Mouse (Mus musculus) T-helper 2 cell (primary cell): ENCODE measurements around the gene Dnajc11.

Experiments used
- in situ Hi-C: fragments of 300-600 bp; cut with MboI, MseI; formaldehyde crosslinking; loops from one replicate; pipeline ENCODE4 v1.15.1; 2025; ENCODE audit warnings: high pct_unique_total_duplicates

The Dnajc11 gene

DNA sequence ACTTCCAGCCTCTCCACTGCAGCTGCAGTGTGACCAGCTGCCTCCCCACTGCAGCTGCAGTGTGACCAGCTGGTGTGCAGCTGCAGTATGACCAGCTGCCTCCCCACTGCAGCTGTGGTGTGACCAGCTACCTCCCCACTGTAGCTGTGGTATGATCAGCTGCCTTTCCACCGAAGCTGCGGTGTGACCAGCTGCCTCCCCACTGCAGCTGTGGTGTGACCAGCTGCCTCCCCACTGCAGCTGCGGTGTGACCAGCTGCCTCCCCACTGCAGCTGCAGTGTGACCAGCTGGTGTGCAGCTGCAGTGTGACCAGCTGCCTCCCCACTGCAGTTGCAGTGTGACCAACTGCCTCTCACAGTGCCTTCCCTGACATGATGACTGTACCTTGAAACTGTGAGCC lies 11.4 kb upstream of the Dnajc11 start:
- in situ Hi-C loops, result loop anchor here (25.0 kb wide), 1 partner anchor 865 kb away; no protein-coding TSS in a partner anchor

DNA sequence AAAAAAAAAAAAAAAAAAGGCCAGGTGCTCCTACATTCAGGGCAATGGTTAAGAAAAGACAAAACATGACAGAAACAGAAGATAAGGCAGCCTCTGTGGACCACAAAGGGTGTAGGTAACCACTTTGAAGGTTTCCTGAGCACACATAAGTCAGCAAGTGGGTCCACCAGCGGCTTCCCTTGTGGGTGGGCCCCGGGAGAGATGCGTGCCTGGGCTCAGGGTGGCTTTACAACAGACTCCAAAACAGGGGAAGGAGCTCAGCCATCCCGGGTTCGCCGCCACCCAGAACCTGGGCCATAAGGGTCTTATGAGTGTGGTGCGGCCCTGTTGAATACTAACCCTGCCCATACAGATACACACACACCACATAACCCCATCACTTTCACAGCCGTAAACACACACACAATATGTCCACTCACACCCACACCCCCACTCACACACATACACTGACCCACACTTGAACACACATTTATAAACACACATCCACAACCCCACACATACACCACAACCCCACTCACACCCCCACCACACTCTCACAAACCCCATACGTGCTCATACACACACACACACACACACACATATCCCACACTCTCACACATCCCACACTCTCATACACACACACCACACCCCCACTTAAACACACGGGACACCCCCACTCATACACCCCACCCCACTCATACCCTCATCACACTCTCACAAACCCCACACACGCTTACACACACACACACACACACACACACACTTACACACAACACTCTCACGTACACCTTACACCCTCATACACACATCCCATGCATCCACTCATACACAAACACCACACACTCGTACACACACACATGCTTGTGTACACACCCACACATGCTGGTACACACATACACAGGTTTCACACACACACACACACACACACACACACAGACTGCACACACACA lies 651 bp upstream of the Dnajc11 start:
- in situ Hi-C loops, result loop anchor here (10.0 kb wide), 1 partner anchor 362 kb away; the partner anchor contains the start of genes Hes3 and Icmt

DNA sequence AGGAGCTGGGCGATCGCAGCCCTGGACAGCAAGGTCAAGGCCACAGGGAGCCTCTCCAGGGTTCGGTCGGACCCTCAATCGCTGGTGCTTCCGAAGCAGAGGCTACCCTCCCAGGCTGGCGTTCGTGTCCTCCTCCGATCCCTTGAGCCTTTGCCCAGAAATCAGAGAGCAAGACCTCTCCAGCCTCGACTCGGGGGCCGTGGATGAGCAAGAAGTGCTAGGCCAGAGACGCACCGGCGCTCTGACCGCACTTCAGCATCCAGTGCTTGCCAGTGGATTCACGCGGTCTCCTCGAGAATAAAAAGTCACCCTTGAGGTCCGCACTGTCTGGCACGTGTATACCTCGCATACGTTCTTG lies 703 bp downstream of the Dnajc11 start:
- in situ Hi-C loops, result loop anchor here (10.0 kb wide), 1 partner anchor 361 kb away; the partner anchor contains the start of genes Hes3 and Icmt

DNA sequence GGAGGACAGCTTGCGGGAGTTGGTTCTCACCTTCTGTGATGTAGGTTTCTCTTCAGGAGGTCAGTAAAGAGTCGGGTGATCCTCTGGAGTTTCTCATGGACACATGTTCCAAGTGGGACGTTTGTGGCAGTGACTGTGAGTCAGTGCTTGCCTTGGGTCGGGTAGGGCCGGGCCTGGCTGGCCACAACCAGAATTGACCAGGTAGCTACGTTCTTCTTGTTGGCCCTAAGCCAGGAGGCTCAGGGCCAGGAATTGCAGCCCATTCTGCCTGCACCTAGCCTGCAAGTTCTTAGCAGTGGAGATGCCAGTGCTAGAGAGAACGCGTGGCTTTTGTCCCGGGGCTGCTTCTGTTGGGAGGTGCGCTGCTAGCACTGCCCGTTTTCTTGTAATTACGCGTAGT lies 4.0 kb downstream of the Dnajc11 start:
- in situ Hi-C loops, result loop anchor here (10.0 kb wide), 1 partner anchor 357 kb away; the partner anchor contains the start of genes Hes3 and Icmt

DNA sequence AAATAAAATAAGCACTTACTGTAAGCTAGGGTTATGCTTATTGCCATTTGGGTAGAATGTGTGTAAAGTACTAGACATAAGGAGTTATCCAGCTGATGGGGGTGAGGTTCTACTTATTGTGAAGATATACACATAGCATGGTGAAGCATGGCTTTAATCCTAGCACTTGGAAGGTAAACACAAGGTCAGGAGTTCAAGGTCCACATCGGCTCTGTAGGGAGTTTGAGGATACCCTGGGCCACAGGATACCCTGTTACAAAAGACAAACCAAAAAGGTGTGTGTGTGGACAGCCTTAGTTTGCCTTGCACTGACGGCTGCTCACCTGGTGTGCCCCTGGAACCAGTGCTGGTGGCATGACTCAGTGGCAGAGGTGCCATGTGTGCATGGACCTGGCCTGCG lies 4.6 kb downstream of the Dnajc11 start:
- in situ Hi-C loops, result loop anchor here (10.0 kb wide), 1 partner anchor 357 kb away; the partner anchor contains the start of genes Hes3 and Icmt

DNA sequence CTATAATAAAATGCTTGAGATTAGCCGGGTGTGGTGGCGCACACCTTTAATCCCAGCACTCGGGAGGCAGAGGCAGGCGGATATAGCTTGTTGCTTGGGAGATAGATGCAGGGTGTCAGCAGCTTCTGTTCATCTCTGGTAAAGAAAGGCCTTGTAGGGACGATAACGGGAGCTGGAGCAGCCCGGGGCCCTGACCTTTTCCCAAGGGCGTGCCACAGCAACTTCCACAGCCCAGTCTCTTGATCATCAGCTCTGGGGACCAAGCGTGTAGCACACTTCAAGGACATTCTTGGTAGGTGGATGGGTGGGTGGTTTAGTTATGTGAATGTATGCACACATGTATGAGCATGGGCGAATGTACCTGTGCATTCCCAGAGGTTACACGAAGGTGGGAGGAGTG lies 12.7 kb downstream of the Dnajc11 start:
- in situ Hi-C loops, result no loop called here

DNA sequence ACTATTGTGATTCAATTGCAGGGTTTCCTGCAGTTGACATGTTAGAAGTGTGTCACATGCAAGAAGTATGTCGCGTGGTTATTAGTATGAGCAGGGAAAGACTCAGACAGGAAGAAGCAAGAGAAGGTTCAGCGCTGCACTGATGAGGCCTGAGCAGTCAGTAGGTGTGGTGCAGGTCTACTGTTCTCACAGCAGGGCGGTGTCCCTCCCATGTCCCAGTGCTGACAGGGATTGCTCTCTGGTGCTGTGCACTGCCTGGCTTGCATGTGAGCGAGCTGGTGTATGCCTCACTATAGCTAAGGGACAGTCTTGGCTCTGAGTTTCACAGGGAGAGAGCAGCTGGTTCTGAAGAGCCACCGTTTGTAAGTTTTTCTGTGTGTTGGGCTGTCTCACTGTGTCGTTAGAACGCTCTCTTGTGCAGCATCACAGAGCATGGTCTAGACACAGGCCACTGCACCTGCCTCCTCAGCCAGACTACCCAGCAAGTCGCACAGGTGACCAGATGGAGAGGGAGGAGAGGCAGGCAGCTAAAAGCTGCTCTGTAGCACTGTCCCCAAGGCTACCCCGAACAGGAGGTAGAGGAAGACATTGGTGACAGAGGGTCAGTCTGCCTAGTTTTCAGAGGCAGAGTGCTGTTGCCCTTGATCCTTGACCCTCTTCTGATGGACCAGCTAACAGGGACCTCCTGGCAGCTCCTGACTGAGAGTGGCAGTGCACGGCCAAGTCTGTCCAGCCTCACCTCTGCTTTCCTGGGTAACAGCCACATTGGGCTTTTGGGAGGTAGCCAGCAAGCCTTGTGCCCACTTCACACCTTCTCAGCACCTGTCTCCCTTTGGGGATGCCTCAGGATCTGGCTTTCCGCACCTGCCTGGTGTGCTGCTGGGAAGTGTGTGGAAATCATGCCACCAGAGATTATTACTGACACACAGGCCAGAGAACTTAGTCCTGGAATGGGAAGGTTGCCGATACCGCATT lies 15.3 kb downstream of the Dnajc11 start:
- in situ Hi-C loops, result no loop called here

DNA sequence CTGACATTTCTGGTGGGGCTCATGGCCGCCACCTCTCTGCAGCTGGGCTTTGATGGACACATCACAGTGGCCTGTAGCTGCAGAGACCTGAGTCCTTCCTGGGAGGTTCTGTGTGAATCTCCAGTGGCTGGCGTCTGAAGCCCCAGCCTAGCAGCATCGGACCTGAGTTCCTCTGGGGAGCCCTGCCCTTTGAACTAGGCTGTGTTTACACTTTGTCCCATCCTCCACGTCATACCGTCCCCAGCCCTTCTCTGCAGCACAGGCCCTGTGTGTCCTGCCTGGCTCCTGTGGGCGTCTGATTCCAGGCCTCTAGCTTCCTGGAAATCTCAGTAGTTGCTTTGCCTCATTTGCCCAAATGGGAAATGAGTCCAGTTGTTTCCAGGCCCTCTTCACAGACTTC lies 19.7 kb downstream of the Dnajc11 start:
- in situ Hi-C loops, result no loop called here

DNA sequence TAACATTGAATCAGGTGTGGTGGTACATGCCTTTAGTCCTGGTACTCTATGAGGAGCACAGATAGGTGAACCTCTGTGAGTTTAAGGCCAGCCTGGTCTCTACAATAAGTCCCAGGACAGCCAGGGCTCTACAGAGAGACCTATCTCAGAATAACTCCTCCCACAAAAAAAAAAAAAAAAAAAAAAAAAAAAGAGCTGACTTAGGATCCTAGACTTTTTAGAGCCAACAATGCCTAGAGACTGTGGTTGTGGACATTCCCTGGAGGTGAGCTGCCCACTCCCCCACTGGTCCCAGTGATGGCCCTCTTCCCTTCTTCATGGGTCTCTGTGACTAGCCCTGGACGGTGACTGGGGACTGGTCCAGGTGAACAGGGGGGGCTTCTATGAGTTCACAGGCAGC lies 22.3 kb downstream of the Dnajc11 start:
- in situ Hi-C loops, result no loop called here

DNA sequence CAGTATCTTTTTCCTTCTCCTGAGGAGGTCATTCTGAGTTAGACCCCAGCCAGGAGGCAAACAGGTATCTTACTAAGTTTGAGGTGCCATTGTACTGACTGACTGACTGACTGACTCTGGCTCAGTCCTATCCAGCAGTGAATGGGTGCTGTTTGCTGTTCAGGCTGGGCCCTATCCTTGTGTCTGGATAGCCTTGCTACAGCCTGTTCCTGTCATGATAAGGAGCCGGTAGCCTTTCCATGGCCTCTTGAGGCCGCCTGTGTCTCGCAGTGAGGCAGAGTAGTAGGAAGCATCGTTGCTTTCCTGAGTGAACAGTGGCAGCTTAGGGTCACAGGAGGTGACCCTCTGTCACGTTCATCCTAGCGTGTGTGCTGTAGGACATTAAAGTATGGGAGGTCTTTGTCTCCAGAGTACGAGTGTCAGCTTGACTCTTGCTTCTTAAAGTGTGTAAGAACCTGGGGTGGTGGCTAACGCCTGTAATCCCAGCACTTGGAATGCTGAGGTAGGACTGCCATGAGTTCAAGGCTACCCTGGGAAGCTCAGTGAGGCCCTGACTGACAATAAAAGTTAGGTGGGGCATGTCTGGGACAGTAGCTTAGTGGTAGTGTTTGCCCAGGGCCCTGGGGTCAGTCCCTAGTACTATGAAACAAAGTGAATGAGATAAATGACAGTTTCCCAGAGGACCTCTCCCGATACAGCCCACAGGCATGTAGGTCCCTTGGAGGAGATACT lies 24.3 kb downstream of the Dnajc11 start:
- in situ Hi-C loops, result no loop called here

DNA sequence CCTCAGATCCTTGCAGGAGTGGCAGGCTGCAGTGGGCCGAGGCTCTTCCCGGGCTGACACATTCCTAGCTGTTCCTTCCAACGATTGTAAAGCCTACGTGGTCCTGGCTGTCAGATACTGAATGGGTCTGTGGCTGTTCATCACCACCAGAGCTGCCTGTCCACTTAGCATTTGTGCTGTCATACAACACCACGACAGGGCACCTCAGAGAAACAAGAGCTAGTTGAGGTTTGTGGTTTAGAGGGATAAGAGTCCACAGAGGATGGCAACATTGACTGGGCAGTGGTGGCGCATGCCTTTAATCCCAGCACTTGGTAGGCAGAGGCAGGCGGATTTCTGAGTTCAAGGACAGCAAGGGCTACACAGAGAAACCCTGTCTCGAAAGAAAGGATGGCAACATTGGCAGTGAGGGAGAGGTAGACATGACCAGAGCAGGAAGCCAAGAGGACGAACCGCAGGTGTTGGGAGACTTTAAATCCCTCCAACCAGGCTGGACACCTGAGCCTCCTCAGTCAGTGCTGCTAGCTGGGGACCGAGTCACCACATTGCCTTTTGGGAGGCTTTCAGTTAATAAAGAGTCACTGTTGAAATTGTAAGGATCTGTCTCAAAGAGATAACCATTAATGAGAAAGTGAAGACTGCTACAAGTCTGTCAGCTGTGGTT lies 26.5 kb downstream of the Dnajc11 start:
- in situ Hi-C loops, result no loop called here

DNA sequence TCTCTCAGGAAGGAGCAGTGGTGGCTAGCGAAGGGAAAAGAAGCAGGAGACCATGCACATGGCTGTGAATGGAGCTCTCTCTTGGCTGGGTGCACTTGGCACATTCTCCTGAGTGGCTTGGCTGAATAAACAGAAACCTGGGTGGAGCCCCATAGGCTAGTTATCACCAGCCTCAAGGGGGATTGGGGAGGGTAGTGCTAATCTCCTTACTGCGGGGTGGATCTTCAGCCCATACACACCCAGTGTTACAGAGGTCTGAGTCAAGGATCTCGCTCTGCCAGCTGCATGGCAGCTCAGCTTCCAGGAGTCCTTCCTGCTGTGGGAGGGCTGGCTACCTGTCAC lies 27.0 kb downstream of the Dnajc11 start:
- in situ Hi-C loops, result no loop called here

DNA sequence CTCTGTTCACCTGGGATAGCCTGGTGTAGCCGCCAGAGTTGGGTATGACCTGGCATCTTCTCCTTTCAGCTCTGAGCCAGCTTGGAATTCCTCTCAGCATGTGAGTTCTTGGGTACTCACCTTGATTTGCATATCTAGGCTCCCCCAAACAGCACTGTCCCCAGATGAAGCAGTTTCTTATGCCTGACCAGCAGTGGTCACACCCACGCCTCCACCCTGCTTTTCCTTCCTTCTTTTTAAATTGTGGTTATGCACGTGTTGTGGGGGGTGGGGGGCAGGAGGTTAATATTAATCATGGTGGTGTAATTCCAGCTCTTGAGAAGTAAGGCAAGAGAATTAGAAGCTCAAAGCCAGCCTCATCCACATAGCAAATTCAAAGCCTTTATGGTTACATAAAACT lies 29.3 kb downstream of the Dnajc11 start:
- in situ Hi-C loops, result no loop called here

DNA sequence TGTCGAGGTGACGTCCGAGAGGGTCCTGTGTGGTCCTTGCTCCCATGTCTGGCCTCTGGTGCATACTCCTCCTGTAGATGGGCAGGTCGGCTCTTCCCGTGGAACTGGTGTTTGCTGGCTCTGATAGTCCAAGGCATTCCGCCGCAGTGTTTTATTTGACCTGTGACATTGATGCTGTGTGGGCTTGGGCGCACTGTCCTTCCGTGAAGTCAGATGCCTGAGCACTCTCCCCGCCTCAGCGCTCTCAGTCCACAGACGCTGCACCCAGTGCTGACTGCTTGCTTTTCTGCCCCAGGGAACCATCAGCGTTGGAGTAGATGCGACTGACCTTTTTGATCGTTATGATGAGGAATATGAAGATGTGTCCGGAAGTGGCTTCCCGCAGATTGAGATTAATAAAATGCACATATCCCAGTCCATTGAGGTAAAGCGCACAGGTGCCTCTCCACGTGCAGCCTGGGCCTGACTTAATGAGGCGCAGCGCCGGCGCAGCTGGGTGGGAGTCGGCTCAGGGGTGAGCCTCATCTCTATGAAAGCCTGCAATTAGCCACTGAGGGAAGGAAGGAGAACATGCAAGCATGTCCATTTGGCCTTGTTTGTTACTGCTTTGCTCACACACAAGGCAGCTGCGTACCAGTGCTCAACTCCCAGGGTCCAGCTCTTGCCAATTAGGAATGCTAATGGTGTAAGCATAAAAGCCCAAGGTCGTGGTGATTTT lies 34.9 kb downstream of the Dnajc11 start:
- in situ Hi-C loops, result no loop called here

DNA sequence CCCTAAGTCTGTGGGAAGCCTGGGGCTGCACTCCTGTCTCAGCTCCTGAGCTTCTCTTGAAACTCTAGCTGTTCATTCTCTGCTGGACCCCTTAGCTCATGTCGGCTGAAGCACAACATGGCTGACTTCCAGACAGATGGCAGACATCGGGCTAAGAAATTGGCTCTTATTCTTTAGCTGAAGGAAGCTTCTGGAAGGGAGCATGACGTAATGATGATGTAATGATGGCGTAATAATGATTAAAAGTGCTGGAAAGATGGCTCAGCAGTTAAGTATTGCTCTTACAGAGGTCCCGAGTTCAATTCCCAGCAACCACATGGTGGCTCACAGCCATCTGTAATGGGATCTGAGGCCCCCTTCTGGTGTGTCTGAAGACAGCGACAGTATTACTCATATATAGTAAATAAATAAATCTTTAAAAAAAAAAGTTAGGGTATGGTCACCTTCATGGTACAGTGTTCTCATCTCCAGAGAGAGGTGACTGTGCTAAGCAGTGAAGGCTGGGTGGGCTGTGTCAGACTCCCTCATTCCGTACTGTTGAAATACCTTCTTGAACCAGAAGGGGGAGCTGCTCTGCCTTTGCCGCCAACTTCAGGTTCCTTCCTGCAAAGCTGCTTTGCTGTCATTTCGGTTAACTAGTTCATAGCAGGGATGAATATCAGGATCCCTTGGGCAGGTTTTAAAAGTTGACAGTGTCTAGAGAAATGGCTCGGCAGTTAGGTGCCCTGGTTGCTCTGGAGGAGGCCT lies 38.9 kb downstream of the Dnajc11 start:
- in situ Hi-C loops, result no loop called here

DNA sequence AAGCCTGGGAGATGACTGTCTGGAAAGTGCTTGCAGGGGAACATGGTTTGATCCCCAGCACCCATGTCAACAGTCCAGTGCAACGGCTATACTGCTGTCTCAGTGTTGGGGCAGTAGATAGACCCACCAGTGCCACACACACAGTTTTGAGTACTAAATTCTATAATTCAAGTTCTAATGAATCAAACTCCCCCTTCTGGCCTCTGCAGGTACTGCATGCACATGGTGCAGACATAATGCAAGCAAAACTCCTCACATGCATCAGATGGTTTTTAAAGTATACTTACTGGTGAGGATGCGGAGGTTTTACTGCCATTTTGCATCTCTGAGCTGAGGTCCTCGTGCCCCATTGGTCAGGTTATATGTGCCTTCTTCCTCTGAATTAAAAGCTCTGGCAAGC lies 42.0 kb downstream of the Dnajc11 start:
- in situ Hi-C loops, result no loop called here

DNA sequence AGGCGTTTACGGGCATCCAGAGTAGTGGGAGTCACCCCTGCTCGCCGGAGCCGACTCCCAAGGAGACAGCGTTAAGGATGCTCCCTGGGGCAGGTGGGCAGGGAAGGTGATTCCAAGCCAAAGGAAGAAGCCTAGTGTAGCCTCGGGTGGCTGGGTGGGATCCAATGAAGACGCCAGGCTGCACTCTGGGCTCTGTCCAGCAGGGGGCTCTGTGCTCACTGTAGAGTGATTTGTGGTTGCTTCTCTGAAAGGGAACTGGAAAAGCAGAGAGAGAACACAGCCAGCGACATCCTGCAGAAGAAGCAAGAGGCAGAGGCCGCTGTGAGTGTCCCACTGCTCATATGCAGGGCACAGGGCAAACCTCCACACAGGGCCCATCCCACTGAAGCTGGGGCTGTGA lies 44.3 kb downstream of the Dnajc11 start:
- in situ Hi-C loops, result no loop called here

DNA sequence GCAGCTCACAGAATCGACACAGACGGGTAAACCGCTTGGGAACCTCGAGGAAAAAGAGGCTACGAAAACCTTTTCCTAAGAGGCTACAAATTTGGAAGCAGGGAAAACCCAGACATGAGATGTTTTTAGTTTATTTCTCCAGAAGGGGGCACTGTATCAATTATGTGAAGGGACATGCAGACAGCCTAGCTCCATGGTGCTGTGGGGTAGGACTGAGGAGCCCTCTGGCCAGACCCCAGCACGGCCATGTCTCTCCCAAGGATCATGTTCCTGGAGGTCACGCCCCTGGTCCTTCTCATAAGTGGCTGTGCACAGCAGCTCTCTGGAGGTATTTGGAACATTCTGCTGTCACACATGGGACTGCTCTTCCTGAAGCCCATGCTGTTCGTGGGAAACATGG lies 47.2 kb downstream of the Dnajc11 start:
- in situ Hi-C loops, result no loop called here

DNA sequence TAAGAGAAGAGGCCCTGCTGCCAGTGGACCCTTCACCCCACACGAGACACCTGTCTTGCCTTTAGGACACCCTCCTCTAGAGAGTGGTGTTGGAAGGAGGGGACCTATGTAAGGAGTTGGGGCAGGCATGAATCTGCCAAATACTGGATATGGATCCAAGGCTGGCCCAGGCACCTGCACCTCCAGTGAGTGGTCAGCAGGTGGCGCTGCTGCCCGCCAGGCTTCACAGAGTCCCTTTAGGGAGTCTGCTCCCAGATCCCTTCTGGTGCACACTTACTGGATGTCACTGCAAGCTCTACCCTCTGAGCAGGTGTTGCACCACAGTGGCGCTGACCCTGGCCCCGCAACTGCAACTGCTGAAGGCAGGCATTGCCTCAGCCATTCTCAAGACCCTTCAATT lies 47.9 kb downstream of the Dnajc11 start:
- in situ Hi-C loops, result no loop called here

DNA sequence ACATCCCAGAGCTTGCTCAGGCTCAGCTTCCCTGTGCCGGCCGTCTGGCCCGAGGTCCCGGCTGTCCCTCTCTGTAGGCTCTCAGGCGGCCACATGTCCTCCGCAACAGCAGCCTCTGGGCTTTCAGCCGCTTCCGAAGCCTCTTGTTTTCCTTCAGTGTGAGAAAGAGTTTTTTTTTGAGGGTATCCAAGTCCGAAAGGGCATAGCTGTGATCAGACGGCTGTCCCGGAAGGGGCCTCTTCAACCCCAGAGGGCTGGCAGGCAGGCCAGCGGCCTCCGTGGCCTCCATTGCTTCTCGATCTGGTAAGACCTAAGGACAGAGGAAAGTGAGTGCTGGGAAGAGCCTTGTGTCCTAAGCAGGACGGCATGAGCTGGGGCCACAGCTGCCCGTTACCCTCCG lies 49.6 kb downstream of the Dnajc11 start:
- in situ Hi-C loops, result no loop called here
